Comparison of ENCODE assay signal across 8 mouse cellular contexts in genomic region chr10:4709915-4710314, GRCm38 (mm10).
DNase-seq lines count a peak whose midpoint lies in the region; ATAC-seq and TF ChIP-seq lines count a peak whose summit lies in the region.

No protein-coding gene starts in this region.

- H3K36me3 ChIP-seq in C2C12 (ENCODE audit: control insufficient read depth, insufficient read depth): no peaks in the 10 kb centered on the region
- no peaks in the 10 kb centered on the region for H3K36me3 ChIP-seq in forebrain, embryonic 15.5 days
- H3K36me3 ChIP-seq in hindbrain, embryonic 16.5 days (ENCODE audit: control insufficient read depth, insufficient read depth, low read length): no peaks in the 10 kb centered on the region
- H3K36me3 ChIP-seq in midbrain, embryonic 13.5 days: no peaks in the 10 kb centered on the region
- no peaks in the 10 kb centered on the region for H3K36me3 ChIP-seq in stomach, embryonic 14.5 days (ENCODE audit: control insufficient read depth, insufficient read depth, low read length)

- peak overlapping the region; percentile 12; the same call in 1 of the 2 replicates for H3K9ac ChIP-seq in forebrain, embryonic 15.5 days (replicated peaks)
- peak overlapping the region; percentile 50 for H3K9ac ChIP-seq in hindbrain, embryonic 16.5 days (ENCODE audit: low read depth, low read length)
- H3K9ac ChIP-seq in midbrain, embryonic 13.5 days (replicated peaks): peak overlapping the region; percentile 45
- H3K9ac ChIP-seq in stomach, embryonic 14.5 days (replicated peaks; ENCODE audit: low read depth, low read length): no peak overlapping the region

- WGBS in forebrain, embryonic 15.5 days: 3% methylated on average over 15 of the region's 15 CpGs
- 2% methylated on average over 15 of the region's 15 CpGs for WGBS in hindbrain, embryonic 16.5 days
- WGBS in midbrain, embryonic 13.5 days: 2% methylated on average over 15 of the region's 15 CpGs
- 2% methylated on average over 15 of the region's 15 CpGs for WGBS in stomach, embryonic 14.5 days

- H3K79me2 ChIP-seq in C2C12 (ENCODE audit: control insufficient read depth, insufficient read depth): no peaks in the 10 kb centered on the region

- TF ChIP-seq CTCF in C2C12 (IDR thresholded peaks at IDR 0.05; ENCODE audit: control insufficient read depth, insufficient read depth, insufficient read length): no peak

- no peaks in the 10 kb centered on the region for H3K79me3 ChIP-seq in C2C12 (ENCODE audit: low read depth)

- DNase-seq in adrenal gland, postnatal 25 days: peak; percentile 56
- peak; percentile 15 to 17 for DNase-seq in left cerebral cortex, postnatal 36 days (ENCODE audit: low spot score in 2 of 2)
- no peak for DNase-seq in adipocyte (ENCODE audit: low spot score)

- H3K27me3 ChIP-seq in C2C12 (ENCODE audit: control insufficient read depth, insufficient read depth, insufficient read length): no peaks in the 10 kb centered on the region
- H3K27me3 ChIP-seq in forebrain, embryonic 15.5 days: peaks cover 32% of the 10 kb centered on the region
- peaks cover 16% of the 10 kb centered on the region for H3K27me3 ChIP-seq in hindbrain, embryonic 16.5 days (replicated peaks; ENCODE audit: control insufficient read depth, insufficient read depth, low read length)
- peaks cover 49% of the 10 kb centered on the region for H3K27me3 ChIP-seq in midbrain, embryonic 13.5 days
- peaks cover 23% of the 10 kb centered on the region for H3K27me3 ChIP-seq in stomach, embryonic 14.5 days (ENCODE audit: control insufficient read depth, insufficient read depth, low read length)

- H3ac ChIP-seq in C2C12 (ENCODE audit: control insufficient read depth, insufficient read length, low read depth): peak overlapping the region; percentile 41

- peak overlapping the region; percentile 57 for H3K4me2 ChIP-seq in forebrain, embryonic 15.5 days (replicated peaks)
- peak overlapping the region; percentile 69 for H3K4me2 ChIP-seq in hindbrain, embryonic 16.5 days (ENCODE audit: low read length)
- peak overlapping the region; percentile 58 for H3K4me2 ChIP-seq in midbrain, embryonic 13.5 days (replicated peaks)
- H3K4me2 ChIP-seq in stomach, embryonic 14.5 days (replicated peaks; ENCODE audit: low read depth, low read length): peak overlapping the region; percentile 33

- H3K9me3 ChIP-seq in forebrain, embryonic 15.5 days: no peaks in the 10 kb centered on the region
- no peaks in the 10 kb centered on the region for H3K9me3 ChIP-seq in hindbrain, embryonic 16.5 days (ENCODE audit: control insufficient read depth, low read length)
- no peaks in the 10 kb centered on the region for H3K9me3 ChIP-seq in midbrain, embryonic 13.5 days
- H3K9me3 ChIP-seq in stomach, embryonic 14.5 days (ENCODE audit: control insufficient read depth, low read depth, low read length): no peaks in the 10 kb centered on the region

- no peak overlapping the region for H3K27ac ChIP-seq in forebrain, embryonic 15.5 days (replicated peaks)
- no peak overlapping the region for H3K27ac ChIP-seq in hindbrain, embryonic 16.5 days (ENCODE audit: low read depth, low read length)
- no peak overlapping the region for H3K27ac ChIP-seq in midbrain, embryonic 13.5 days
- H3K27ac ChIP-seq in stomach, embryonic 14.5 days (ENCODE audit: low read length): no peak overlapping the region

- peak; percentile 70 for ATAC-seq in forebrain, embryonic 15.5 days (replicated peaks)
- peak; percentile 76 for ATAC-seq in hindbrain, embryonic 16.5 days
- ATAC-seq in midbrain, embryonic 13.5 days: peak; percentile 67
- ATAC-seq in stomach, embryonic 14.5 days (ENCODE audit: insufficient number of reproducible peaks, insufficient read depth, low FRiP score, low read depth): no peak

- no peak overlapping the region for H3K4me3 ChIP-seq in C2C12 (ENCODE audit: insufficient read depth, poor library complexity, severe bottlenecking)
- H3K4me3 ChIP-seq in forebrain, embryonic 15.5 days: peak overlapping the region; percentile 33
- peak overlapping the region; percentile 33 for H3K4me3 ChIP-seq in hindbrain, embryonic 16.5 days (ENCODE audit: low read length)
- H3K4me3 ChIP-seq in midbrain, embryonic 13.5 days (replicated peaks): peak overlapping the region; percentile 35
- peak overlapping the region; percentile 27 for H3K4me3 ChIP-seq in stomach, embryonic 14.5 days (ENCODE audit: low read depth, low read length)

- peaks cover 21% of the 10 kb centered on the region for H3K4me1 ChIP-seq in forebrain, embryonic 15.5 days
- peaks cover 13% of the 10 kb centered on the region for H3K4me1 ChIP-seq in hindbrain, embryonic 16.5 days (ENCODE audit: control insufficient read depth, insufficient read depth, low read depth, low read length)
- H3K4me1 ChIP-seq in midbrain, embryonic 13.5 days (replicated peaks): peaks cover 19% of the 10 kb centered on the region
- H3K4me1 ChIP-seq in stomach, embryonic 14.5 days (ENCODE audit: control insufficient read depth, insufficient read depth, low read length): peaks cover 6% of the 10 kb centered on the region; the same call in 1 of the 2 replicates

- intact Hi-C loops in left cerebral cortex, postnatal 36 days (cut with DNase I): no loop called here

TF ChIP-seq in C2C12, 6 proteins besides CTCF, POLR2A, EP300 and RAD21:
- TF ChIP-seq MAX (IDR thresholded peaks at IDR 0.05): no peak
- TF ChIP-seq FOSL1 (IDR thresholded peaks at IDR 0.05; ENCODE audit: insufficient read depth, low read length, poor library complexity, severe bottlenecking): no peak
- no peak for TF ChIP-seq USF1 (IDR thresholded peaks at IDR 0.05; ENCODE audit: low read depth)
TF ChIP-seq in C2C12: peak in this region for 0.
